Mouse (Mus musculus): ENCODE measurements around the gene Tmem208. TPM values are rescaled to one million over a fixed set of nuclear protein-coding genes. Genes with fewer than 3 reads are reported as not detected.

Tmem208 gene
- total RNA-seq, 2 experiments from 2014 or later: 64.8 to 82.8 TPM

Other genes starting within 250 kb of the Tmem208 start
- gene Ces3b, start 242.6 kb upstream of the Tmem208 start, total RNA-seq (2014; fragmentation: Nextera tagmentation): not detected in 2 replicates
- not detected in 2 replicates for gene Ces3b, start 242.6 kb upstream of the Tmem208 start, total RNA-seq (2017)
- gene Ces4a, start 194.6 kb upstream of the Tmem208 start, total RNA-seq (2014; fragmentation: Nextera tagmentation): not detected in 2 replicates
- gene Ces4a, start 194.6 kb upstream of the Tmem208 start, total RNA-seq (2017): not detected in 2 replicates
- gene Cbfb, start 155.7 kb upstream of the Tmem208 start, total RNA-seq (2014; fragmentation: Nextera tagmentation): 119 and 135 TPM in 2 replicates
- 177 and 185 TPM in 2 replicates for gene Cbfb, start 155.7 kb upstream of the Tmem208 start, total RNA-seq (2017)
- 30.9 and 41.0 TPM in 2 replicates for gene D230025D16Rik, start 101.2 kb upstream of the Tmem208 start, total RNA-seq (2014; fragmentation: Nextera tagmentation)
- 21.8 and 25.7 TPM in 2 replicates for gene D230025D16Rik, start 101.2 kb upstream of the Tmem208 start, total RNA-seq (2017)
- 0.32 TPM in 1 of 2 replicates, not detected in the other for gene B3gnt9, start 71.2 kb upstream of the Tmem208 start, total RNA-seq (2014; fragmentation: Nextera tagmentation)
- gene B3gnt9, start 71.2 kb upstream of the Tmem208 start, total RNA-seq (2017): 1.0 TPM in 1 of 2 replicates, not detected in the other
- 8.7 and 9.4 TPM in 2 replicates for gene Tradd, start 61.7 kb upstream of the Tmem208 start, total RNA-seq (2014; fragmentation: Nextera tagmentation)
- gene Tradd, start 61.7 kb upstream of the Tmem208 start, total RNA-seq (2017): 15.8 and 21.0 TPM in 2 replicates
- gene Fbxl8, start 61.7 kb upstream of the Tmem208 start, total RNA-seq (2014; fragmentation: Nextera tagmentation): 0.21 and 4.4 TPM in 2 replicates
- gene Fbxl8, start 61.7 kb upstream of the Tmem208 start, total RNA-seq (2017): 1.7 and 3.6 TPM in 2 replicates
- gene Hsf4, start 56.6 kb upstream of the Tmem208 start, total RNA-seq (2014; fragmentation: Nextera tagmentation): not detected in 2 replicates
- gene Hsf4, start 56.6 kb upstream of the Tmem208 start, total RNA-seq (2017): not detected in 2 replicates
- gene Nol3, start 50.2 kb upstream of the Tmem208 start, total RNA-seq (2014; fragmentation: Nextera tagmentation): not detected in 2 replicates
- gene Nol3, start 50.2 kb upstream of the Tmem208 start, total RNA-seq (2017): not detected in 2 replicates
- gene 4931428F04Rik, start 36.5 kb upstream of the Tmem208 start, total RNA-seq (2014; fragmentation: Nextera tagmentation): 2.7 and 4.0 TPM in 2 replicates
- gene 4931428F04Rik, start 36.5 kb upstream of the Tmem208 start, total RNA-seq (2017): 0.56 and 0.93 TPM in 2 replicates
- gene Exoc3l, start 30.3 kb upstream of the Tmem208 start, total RNA-seq (2014; fragmentation: Nextera tagmentation): not detected in 2 replicates
- 0.60 and 2.5 TPM in 2 replicates for gene Exoc3l, start 30.3 kb upstream of the Tmem208 start, total RNA-seq (2017)
- 139 and 170 TPM in 2 replicates for gene E2f4, start 28.7 kb upstream of the Tmem208 start, total RNA-seq (2014; fragmentation: Nextera tagmentation)
- gene E2f4, start 28.7 kb upstream of the Tmem208 start, total RNA-seq (2017): 44.3 and 50.9 TPM in 2 replicates
- gene Elmo3, start 20.8 kb upstream of the Tmem208 start, total RNA-seq (2014; fragmentation: Nextera tagmentation): 2.6 and 5.6 TPM in 2 replicates
- 0.05 and 3.2 TPM in 2 replicates for gene Elmo3, start 20.8 kb upstream of the Tmem208 start, total RNA-seq (2017)
- 5.2 and 5.3 TPM in 2 replicates for gene Lrrc29, start 76 bp upstream of the Tmem208 start, total RNA-seq (2014; fragmentation: Nextera tagmentation)
- gene Lrrc29, start 76 bp upstream of the Tmem208 start, total RNA-seq (2017): 2.0 and 2.3 TPM in 2 replicates
- 7.0 and 12.9 TPM in 2 replicates for gene Fhod1, start 21.6 kb downstream of the Tmem208 start, total RNA-seq (2014; fragmentation: Nextera tagmentation)
- gene Fhod1, start 21.6 kb downstream of the Tmem208 start, total RNA-seq (2017): 2.5 and 2.6 TPM in 2 replicates
- 0.82 and 3.8 TPM in 2 replicates for gene Slc9a5, start 22.5 kb downstream of the Tmem208 start, total RNA-seq (2014; fragmentation: Nextera tagmentation)
- 0.41 and 0.73 TPM in 2 replicates for gene Slc9a5, start 22.5 kb downstream of the Tmem208 start, total RNA-seq (2017)
- 0.47 TPM in 1 of 2 replicates, not detected in the other for gene Plekhg4, start 46.9 kb downstream of the Tmem208 start, total RNA-seq (2014; fragmentation: Nextera tagmentation)
- 0.09 TPM in 1 of 2 replicates, not detected in the other for gene Plekhg4, start 46.9 kb downstream of the Tmem208 start, total RNA-seq (2017)
- not detected in 2 replicates for gene Kctd19, start 87.1 kb downstream of the Tmem208 start, total RNA-seq (2014; fragmentation: Nextera tagmentation)
- gene Kctd19, start 87.1 kb downstream of the Tmem208 start, total RNA-seq (2017): not detected in 2 replicates
- gene Lrrc36, start 87.2 kb downstream of the Tmem208 start, total RNA-seq (2014; fragmentation: Nextera tagmentation): 0.36 TPM in 1 of 2 replicates, not detected in the other
- gene Lrrc36, start 87.2 kb downstream of the Tmem208 start, total RNA-seq (2017): not detected in 2 replicates
- not detected in 2 replicates for gene Tppp3, start 145.2 kb downstream of the Tmem208 start, total RNA-seq (2014; fragmentation: Nextera tagmentation)
- gene Tppp3, start 145.2 kb downstream of the Tmem208 start, total RNA-seq (2017): not detected in 2 replicates
- gene Zdhhc1, start 170.5 kb downstream of the Tmem208 start, total RNA-seq (2014; fragmentation: Nextera tagmentation): 1.8 and 10.4 TPM in 2 replicates
- 3.6 and 4.6 TPM in 2 replicates for gene Zdhhc1, start 170.5 kb downstream of the Tmem208 start, total RNA-seq (2017)
- not detected in 2 replicates for gene Hsd11b2, start 192.4 kb downstream of the Tmem208 start, total RNA-seq (2014; fragmentation: Nextera tagmentation)
- gene Hsd11b2, start 192.4 kb downstream of the Tmem208 start, total RNA-seq (2017): not detected in 2 replicates
- 112 and 132 TPM in 2 replicates for gene Atp6v0d1, start 239.7 kb downstream of the Tmem208 start, total RNA-seq (2014; fragmentation: Nextera tagmentation)
- gene Atp6v0d1, start 239.7 kb downstream of the Tmem208 start, total RNA-seq (2017): 47.1 and 47.3 TPM in 2 replicates

All from granulocyte monocyte progenitor cell, adult 5-6 weeks (primary cell).